Mouse (Mus musculus): ENCODE data around the gene Rasgrp3. TPM values are rescaled to one million over a fixed set of nuclear protein-coding genes. Genes with fewer than 3 reads are reported as not detected.

Rasgrp3 gene
- polyA plus RNA-seq, 1 experiment from 2014 or later, result 16.5 TPM

GRCm38 (mm10) chr17:75509257-75509656, 73.6 kb downstream of the Rasgrp3 start:
- 88% methylated on average over 5 of the region's 5 CpGs for WGBS
- no peak overlapping the region for H3K4me3 ChIP-seq (ENCODE audit: low read depth, low read length)
- ATAC-seq (ENCODE audit: insufficient number of reproducible peaks, insufficient read depth, low FRiP score, low read depth), result no peak
- no peaks in the 10 kb centered on the region for H3K9me3 ChIP-seq (ENCODE audit: control insufficient read depth, low read depth, low read length)
- H3K36me3 ChIP-seq (ENCODE audit: control insufficient read depth, insufficient read depth, low read length), result no peaks in the 10 kb centered on the region; the same call in 1 of the 2 replicates
- H3K27me3 ChIP-seq (ENCODE audit: control insufficient read depth, insufficient read depth, low read length), result no peaks in the 10 kb centered on the region
- no peak overlapping the region for H3K4me2 ChIP-seq (replicated peaks; ENCODE audit: low read depth, low read length)
- no peak overlapping the region for H3K27ac ChIP-seq (ENCODE audit: low read length)
- H3K4me1 ChIP-seq (ENCODE audit: control insufficient read depth, insufficient read depth, low read length), result no peaks in the 10 kb centered on the region
- no peak overlapping the region for H3K9ac ChIP-seq (replicated peaks; ENCODE audit: low read depth, low read length)

GRCm38 (mm10) chr17:75516591-75516990, 80.9 kb downstream of the Rasgrp3 start:
- Histone ChIP-seq H3K27me3 (ENCODE audit: control insufficient read depth, insufficient read depth, low read length) (no peaks in the 10 kb centered on the region), H3K4me3 (ENCODE audit: low read depth, low read length) (no peak overlapping the region), H3K9ac (replicated peaks; ENCODE audit: low read depth, low read length) (no peak overlapping the region), H3K4me1 (ENCODE audit: control insufficient read depth, insufficient read depth, low read length) (no peaks in the 10 kb centered on the region), H3K27ac (ENCODE audit: low read length) (no peak overlapping the region), H3K4me2 (replicated peaks; ENCODE audit: low read depth, low read length) (no peak overlapping the region), H3K9me3 (ENCODE audit: control insufficient read depth, low read depth, low read length) (no peaks in the 10 kb centered on the region), H3K36me3 (ENCODE audit: control insufficient read depth, insufficient read depth, low read length) (no peaks in the 10 kb centered on the region)
- 47% methylated on average over 4 of the region's 4 CpGs for WGBS
- ATAC-seq (ENCODE audit: insufficient number of reproducible peaks, insufficient read depth, low FRiP score, low read depth), result no peak

GRCm38 (mm10) chr17:75518181-75518901, 82.6 kb downstream of the Rasgrp3 start:
- Histone ChIP-seq H3K27me3 (ENCODE audit: control insufficient read depth, insufficient read depth, low read length) (no peaks in the 10 kb centered on the region), H3K27ac (ENCODE audit: low read length) (no peak overlapping the region), H3K4me2 (replicated peaks; ENCODE audit: low read depth, low read length) (no peak overlapping the region), H3K4me1 (ENCODE audit: control insufficient read depth, insufficient read depth, low read length) (no peaks in the 10 kb centered on the region), H3K9me3 (ENCODE audit: control insufficient read depth, low read depth, low read length) (no peaks in the 10 kb centered on the region), H3K36me3 (ENCODE audit: control insufficient read depth, insufficient read depth, low read length) (no peaks in the 10 kb centered on the region), H3K9ac (replicated peaks; ENCODE audit: low read depth, low read length) (no peak overlapping the region), H3K4me3 (ENCODE audit: low read depth, low read length) (no peak overlapping the region)
- 70% methylated on average over 8 of the region's 8 CpGs for WGBS
- no peak for ATAC-seq (ENCODE audit: insufficient number of reproducible peaks, insufficient read depth, low FRiP score, low read depth)

GRCm38 (mm10) chr17:75519239-75519900, 83.7 kb downstream of the Rasgrp3 start:
- no peak overlapping the region for H3K27ac ChIP-seq (ENCODE audit: low read length)
- H3K9ac ChIP-seq (replicated peaks; ENCODE audit: low read depth, low read length), result no peak overlapping the region
- no peak overlapping the region for H3K4me3 ChIP-seq (ENCODE audit: low read depth, low read length)
- no peak overlapping the region for H3K4me2 ChIP-seq (replicated peaks; ENCODE audit: low read depth, low read length)
- H3K36me3 ChIP-seq (ENCODE audit: control insufficient read depth, insufficient read depth, low read length), result no peaks in the 10 kb centered on the region
- H3K9me3 ChIP-seq (ENCODE audit: control insufficient read depth, low read depth, low read length), result no peaks in the 10 kb centered on the region
- ATAC-seq (ENCODE audit: insufficient number of reproducible peaks, insufficient read depth, low FRiP score, low read depth), result no peak
- 78% methylated on average over 8 of the region's 8 CpGs for WGBS
- no peaks in the 10 kb centered on the region for H3K27me3 ChIP-seq (ENCODE audit: control insufficient read depth, insufficient read depth, low read length)
- H3K4me1 ChIP-seq (ENCODE audit: control insufficient read depth, insufficient read depth, low read length), result no peaks in the 10 kb centered on the region

- no peaks in the 10 kb centered on the region for H3K4me1 ChIP-seq (ENCODE audit: control insufficient read depth, insufficient read depth, low read length)
- H3K27me3 ChIP-seq (ENCODE audit: control insufficient read depth, insufficient read depth, low read length), result no peaks in the 10 kb centered on the region
- no peak overlapping the region for H3K4me2 ChIP-seq (replicated peaks; ENCODE audit: low read depth, low read length)
- no peak for ATAC-seq (ENCODE audit: insufficient number of reproducible peaks, insufficient read depth, low FRiP score, low read depth)
- no peak overlapping the region for H3K27ac ChIP-seq (ENCODE audit: low read length)
- H3K9ac ChIP-seq (replicated peaks; ENCODE audit: low read depth, low read length), result no peak overlapping the region
- no peaks in the 10 kb centered on the region for H3K9me3 ChIP-seq (ENCODE audit: control insufficient read depth, low read depth, low read length)
- H3K36me3 ChIP-seq (ENCODE audit: control insufficient read depth, insufficient read depth, low read length), result no peaks in the 10 kb centered on the region
- H3K4me3 ChIP-seq (ENCODE audit: low read depth, low read length), result no peak overlapping the region
- WGBS, result 41% methylated on average over 6 of the region's 6 CpGs
Observed at GRCm38 (mm10) chr17:75521236-75521842, 85.6 kb downstream of the Rasgrp3 start.

- ATAC-seq (ENCODE audit: insufficient number of reproducible peaks, insufficient read depth, low FRiP score, low read depth), result no peak
- no peak overlapping the region for H3K9ac ChIP-seq (replicated peaks; ENCODE audit: low read depth, low read length)
- H3K4me3 ChIP-seq (ENCODE audit: low read depth, low read length), result no peak overlapping the region
- H3K27me3 ChIP-seq (ENCODE audit: control insufficient read depth, insufficient read depth, low read length), result no peaks in the 10 kb centered on the region
- 25% methylated on average over 9 of the region's 9 CpGs for WGBS
- H3K36me3 ChIP-seq (ENCODE audit: control insufficient read depth, insufficient read depth, low read length), result no peaks in the 10 kb centered on the region
- no peaks in the 10 kb centered on the region for H3K4me1 ChIP-seq (ENCODE audit: control insufficient read depth, insufficient read depth, low read length)
- no peaks in the 10 kb centered on the region for H3K9me3 ChIP-seq (ENCODE audit: control insufficient read depth, low read depth, low read length)
- no peak overlapping the region for H3K4me2 ChIP-seq (replicated peaks; ENCODE audit: low read depth, low read length)
- no peak overlapping the region for H3K27ac ChIP-seq (ENCODE audit: low read length)
Observed at GRCm38 (mm10) chr17:75522347-75523065, 86.8 kb downstream of the Rasgrp3 start.

GRCm38 (mm10) chr17:75523812-75524211, 88.1 kb downstream of the Rasgrp3 start:
- no peak overlapping the region for H3K4me2 ChIP-seq (replicated peaks; ENCODE audit: low read depth, low read length)
- no peak overlapping the region for H3K4me3 ChIP-seq (ENCODE audit: low read depth, low read length)
- no peak overlapping the region for H3K27ac ChIP-seq (ENCODE audit: low read length)
- no peaks in the 10 kb centered on the region for H3K4me1 ChIP-seq (ENCODE audit: control insufficient read depth, insufficient read depth, low read length)
- no peak overlapping the region for H3K9ac ChIP-seq (replicated peaks; ENCODE audit: low read depth, low read length)
- WGBS, result 66% methylated on average over 3 of the region's 3 CpGs
- no peaks in the 10 kb centered on the region for H3K36me3 ChIP-seq (ENCODE audit: control insufficient read depth, insufficient read depth, low read length)
- H3K9me3 ChIP-seq (ENCODE audit: control insufficient read depth, low read depth, low read length), result no peaks in the 10 kb centered on the region
- no peaks in the 10 kb centered on the region for H3K27me3 ChIP-seq (ENCODE audit: control insufficient read depth, insufficient read depth, low read length)
- ATAC-seq (ENCODE audit: insufficient number of reproducible peaks, insufficient read depth, low FRiP score, low read depth), result no peak

- Histone ChIP-seq H3K9ac (replicated peaks; ENCODE audit: low read depth, low read length) (no peak overlapping the region), H3K27me3 (ENCODE audit: control insufficient read depth, insufficient read depth, low read length) (no peaks in the 10 kb centered on the region), H3K27ac (ENCODE audit: low read length) (no peak overlapping the region), H3K9me3 (ENCODE audit: control insufficient read depth, low read depth, low read length) (no peaks in the 10 kb centered on the region), H3K4me3 (ENCODE audit: low read depth, low read length) (no peak overlapping the region), H3K36me3 (ENCODE audit: control insufficient read depth, insufficient read depth, low read length) (no peaks in the 10 kb centered on the region), H3K4me2 (replicated peaks; ENCODE audit: low read depth, low read length) (no peak overlapping the region), H3K4me1 (ENCODE audit: control insufficient read depth, insufficient read depth, low read length) (no peaks in the 10 kb centered on the region)
- 83% methylated on average over 1 of the region's 1 CpGs for WGBS
- no peak for ATAC-seq (ENCODE audit: insufficient number of reproducible peaks, insufficient read depth, low FRiP score, low read depth)
Observed at GRCm38 (mm10) chr17:75526411-75526810, 90.7 kb downstream of the Rasgrp3 start.

Data from stomach, embryonic 14.5 days (tissue).